Mouse (Mus musculus): ENCODE measurements around the gene Ttc39b.

DNA sequence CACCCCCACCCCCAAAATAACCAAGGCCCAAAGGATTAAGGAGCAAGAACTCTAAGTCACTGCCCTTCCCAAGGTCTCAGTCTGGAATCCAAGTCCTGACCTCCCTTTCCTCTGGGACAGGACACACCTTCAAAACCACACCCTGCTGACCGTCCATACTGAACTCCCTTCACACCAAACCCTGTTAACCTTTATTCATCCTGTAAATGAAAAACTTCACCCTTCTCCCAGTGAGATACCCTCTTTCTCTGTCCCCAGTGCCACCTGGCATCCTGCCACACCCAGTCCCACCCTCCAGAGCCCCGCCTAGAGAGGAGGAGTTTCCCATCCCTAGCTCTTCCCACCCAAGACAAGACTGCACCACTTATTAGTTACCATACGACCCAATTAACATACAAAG, 7.3 kb downstream of the Ttc39b start:
- TF ChIP-seq CTCF (IDR thresholded peaks at IDR 0.05; ENCODE audit: borderline replicate concordance, extremely low read depth, insufficient read depth, insufficient read length) (no peak), POLR2A (IDR thresholded peaks at IDR 0.05; ENCODE audit: borderline replicate concordance, extremely low read depth, insufficient read depth, insufficient read length, poor library complexity, severe bottlenecking) (no peak)
